Mouse (Mus musculus) gastrocnemius, postnatal 4 days (tissue): ENCODE data around the gene Dnaja4. TPM values are rescaled to one million over a fixed set of nuclear protein-coding genes. Genes with fewer than 3 reads are reported as not detected.
A peak's percentile ranks its signal among the peaks of the same experiment; 100 is the strongest.
"Not testable (repeated sequence)": the region's sequence is repeated elsewhere in the genome, so short reads cannot be mapped to it uniquely, and the experiment has no call there.

Experiments
- DNase-seq, 2 experiments: peaks; one replicate each; pipeline ENCODE4 v3.0.0; 2021 to 2022; ENCODE audit warnings: low spot score in 2 of 2, mixed read lengths in 2 of 2
- long read RNA-seq, 2 experiments: library from polyadenylated mRNA; stranded (forward); transcript quantifications; one replicate each; pipeline ENCODE4 v2.0.0; 2021
- total RNA-seq, 2 experiments: library from RNA; stranded (reverse); gene quantifications; 2 replicates each; pipeline ENCODE4 v1.2.3; 2021

The Dnaja4 gene
- 10 to 100 TPM; 38.7 to 49.3 TPM for total RNA-seq
- long read RNA-seq, experiment 1, transcript Dnaja4-201 (7 exons, 3,003 nt), result major isoform, 94 of 109 reads
- long read RNA-seq, experiment 1, partial matches to known transcripts, result 8 of 109 reads
- long read RNA-seq, experiment 1, other reads (novel, unspliced or antisense), result 6 of 109 reads
- long read RNA-seq, experiment 2, transcript Dnaja4-201 (7 exons, 3,003 nt), result major isoform, 101 of 117 reads
- long read RNA-seq, experiment 2, partial matches to known transcripts, result 8 of 117 reads
- long read RNA-seq, experiment 2, other reads (novel, unspliced or antisense), result 6 of 117 reads

DNA sequence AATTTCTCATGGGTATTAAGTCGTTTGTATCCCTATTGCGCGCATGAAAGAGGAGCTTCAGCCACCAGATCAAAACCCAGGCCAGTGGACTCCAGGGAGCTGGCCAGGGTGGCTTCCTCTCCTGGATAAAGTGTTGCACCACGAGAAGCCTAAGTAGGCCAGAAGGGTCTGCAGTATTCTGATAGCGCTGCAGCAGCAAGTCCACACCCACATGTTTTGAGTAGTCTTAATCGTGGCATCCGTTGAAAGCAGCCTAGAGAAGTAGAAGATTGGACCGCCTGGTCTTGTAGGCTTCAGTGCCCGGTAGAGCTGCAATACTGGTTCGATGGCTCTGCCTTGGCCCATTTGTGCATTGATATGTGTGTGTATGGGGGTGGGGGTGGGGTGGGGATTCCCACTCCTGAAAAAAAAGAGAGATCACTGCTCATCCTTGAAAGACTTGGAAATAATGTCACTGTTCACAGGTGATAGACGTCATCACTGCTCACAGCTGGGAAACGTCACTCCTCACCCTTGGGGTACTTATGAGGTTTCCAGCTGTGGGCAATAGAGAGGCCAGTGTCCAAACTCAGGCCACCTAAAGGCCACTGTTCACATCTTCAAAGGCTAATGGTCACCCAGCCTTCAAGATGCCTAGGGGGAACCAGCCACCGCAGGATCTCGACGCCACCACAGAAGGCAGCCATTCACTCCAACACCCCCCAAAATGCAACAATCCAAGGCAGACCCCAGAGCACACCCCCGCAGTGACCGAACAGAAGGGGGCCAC lies at the start of gene Dnaja4:
TSS of gene Dnaja4 (plus strand) at position 556 of the 769 bp plus-strand sequence.
- DNase-seq, result no peak

DNA sequence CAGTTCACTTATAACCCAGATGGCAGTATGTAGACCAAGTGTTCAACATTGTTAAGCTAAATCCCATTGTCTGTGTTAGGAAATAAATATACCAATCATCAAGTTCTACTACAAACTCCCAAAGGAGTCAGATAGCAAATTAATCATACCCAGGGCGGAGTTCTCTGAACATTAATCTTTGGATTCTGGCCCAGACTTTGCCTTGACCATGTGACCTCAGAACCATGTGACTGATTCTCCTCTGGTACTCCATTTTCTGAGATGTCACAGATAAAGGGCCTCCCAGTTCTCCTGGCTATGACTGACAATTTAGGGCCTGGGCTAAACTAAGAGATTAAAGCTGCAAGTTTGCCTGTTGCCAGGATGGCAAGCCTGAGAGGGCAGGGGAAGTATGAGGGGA lies 49.3 kb upstream of the Dnaja4 start:
- DNase-seq, result no peak

DNA sequence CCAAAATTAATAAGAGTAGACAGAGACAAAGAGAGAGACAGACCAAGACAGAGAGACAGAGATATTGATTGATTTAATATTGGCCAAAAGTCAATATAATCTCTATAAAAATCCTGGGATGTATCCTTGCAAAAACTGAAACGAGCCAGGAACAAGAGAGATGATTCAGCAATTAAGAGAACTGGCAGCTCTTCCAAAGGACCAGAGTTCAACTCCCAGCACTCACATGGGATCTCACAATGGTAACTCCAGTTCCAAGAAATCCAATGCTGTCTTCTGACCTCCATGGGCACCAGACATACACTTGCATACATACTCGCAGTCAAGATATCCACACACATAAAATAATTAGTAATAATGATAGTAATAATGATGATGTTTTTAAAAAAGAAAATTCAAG lies 45.9 kb upstream of the Dnaja4 start:
- DNase-seq, result no peak

DNA sequence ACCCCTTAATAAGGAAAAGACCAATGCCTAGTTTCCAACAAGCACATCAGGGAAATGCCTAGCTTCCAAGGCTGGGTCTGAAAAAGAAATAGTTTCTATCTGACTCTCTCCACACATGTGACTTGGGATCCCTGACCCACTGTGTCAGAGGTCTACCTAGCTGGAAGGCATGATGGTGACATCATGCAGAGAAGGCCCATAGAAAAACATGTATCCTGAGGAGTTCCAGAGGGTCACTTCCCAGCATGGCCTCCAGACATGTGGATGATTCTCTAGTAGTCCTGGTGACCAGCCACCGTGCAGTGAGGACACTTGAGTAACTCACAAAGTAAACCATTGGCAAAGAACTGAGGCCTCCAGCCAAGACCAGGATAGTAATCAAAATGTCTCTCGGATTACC lies 42.8 kb upstream of the Dnaja4 start:
- DNase-seq, result no peak

DNA sequence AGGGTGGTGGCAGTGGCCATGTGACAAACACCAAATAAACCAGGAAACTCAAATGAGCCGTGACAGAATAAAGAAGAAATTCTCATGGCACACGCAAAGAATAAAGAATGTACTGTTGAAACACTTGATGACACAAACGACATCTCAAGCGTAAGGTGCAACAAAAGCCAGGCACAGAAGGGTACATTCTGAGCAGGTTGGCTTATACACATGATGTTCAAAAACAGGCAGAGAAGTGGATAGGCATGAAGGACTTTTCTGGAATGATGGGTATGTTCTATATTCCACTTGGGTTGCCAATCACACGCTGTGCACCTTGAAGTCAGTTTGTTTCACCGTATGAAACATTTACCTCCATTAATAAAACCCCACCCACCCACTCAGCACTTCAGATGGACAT lies 42.3 kb upstream of the Dnaja4 start:
- no peak for DNase-seq

DNA sequence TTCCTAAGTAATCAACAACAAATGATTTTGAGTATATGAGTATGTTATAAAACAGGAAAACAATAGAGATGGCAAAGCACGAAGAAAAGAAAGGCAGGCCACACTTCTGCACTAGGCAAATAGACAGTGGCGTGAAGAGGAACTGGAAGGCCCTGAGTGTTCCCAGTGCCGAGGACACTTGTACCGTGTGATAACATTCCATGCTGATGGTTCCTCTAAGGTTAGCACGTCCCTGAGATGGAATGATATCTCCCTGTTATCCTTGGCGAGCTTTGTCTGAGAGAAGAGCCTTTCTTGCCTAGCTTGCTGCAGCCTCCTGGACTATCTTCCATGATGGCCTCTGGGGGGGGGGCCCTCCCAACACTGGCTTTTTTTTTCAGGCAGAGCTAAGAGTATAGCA lies 39.9 kb upstream of the Dnaja4 start:
- DNase-seq, result no peak

DNA sequence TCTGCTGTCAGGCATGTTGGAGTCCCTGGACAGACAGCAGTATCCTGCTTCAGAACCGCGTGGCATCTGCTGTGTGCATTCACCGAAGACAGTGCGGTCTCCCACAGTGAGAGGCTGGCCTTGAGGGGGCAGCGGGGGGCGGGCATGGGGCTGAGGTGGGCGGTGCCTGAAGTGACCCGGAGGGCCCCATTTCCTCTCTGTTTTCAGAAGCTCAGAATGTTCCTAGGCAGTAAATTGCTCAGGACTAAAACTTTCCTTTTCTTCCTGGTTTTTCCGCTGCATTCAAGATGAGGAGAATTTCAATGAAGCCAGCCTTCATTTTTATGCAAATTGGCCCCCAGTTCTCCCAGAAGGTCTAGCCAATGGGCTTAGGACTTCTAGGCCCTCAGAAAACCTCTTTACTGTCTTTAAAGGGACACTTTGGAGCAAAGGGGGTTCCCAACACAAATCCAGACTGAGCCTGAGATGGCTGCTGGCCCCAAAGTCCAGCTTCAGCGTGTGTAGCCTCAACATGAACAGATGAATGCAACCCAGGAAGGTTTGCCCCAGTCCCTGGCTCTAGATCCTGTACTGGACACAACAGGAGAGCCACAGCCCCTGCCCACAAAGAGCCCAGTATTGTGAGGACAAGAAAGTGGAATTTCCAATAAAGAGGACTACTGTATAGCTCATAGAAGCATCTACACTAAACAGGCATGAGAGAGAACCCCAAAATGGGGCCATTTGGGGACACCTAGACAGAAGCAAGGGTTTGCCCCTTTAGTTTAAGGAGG lies 36.9 kb upstream of the Dnaja4 start, which contains the start of gene Acsbg1:
TSS of gene Acsbg1 (minus strand) at position 266 of the 773 bp plus-strand sequence.
- DNase-seq, result no peak

DNA sequence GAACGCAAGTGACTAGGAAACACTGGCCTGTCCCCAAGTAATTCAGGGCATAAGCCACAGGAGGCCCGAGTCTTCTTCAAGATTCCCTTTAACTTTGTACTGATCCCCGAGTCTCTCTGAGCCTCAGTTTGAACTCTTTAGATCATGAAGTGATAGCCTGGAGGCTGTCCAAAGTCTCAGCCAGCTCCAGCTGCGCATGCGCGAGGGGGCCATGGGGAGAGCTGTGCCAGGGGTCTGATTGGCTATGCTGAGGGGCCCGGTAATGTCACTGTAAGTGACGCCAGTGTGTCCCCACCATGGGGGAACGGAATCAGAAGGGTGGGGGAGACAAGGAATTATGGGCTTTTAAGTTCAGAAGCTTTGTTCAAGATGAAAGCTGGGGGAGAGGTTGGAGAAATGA lies 34.3 kb upstream of the Dnaja4 start:
- DNase-seq, result no peak

DNA sequence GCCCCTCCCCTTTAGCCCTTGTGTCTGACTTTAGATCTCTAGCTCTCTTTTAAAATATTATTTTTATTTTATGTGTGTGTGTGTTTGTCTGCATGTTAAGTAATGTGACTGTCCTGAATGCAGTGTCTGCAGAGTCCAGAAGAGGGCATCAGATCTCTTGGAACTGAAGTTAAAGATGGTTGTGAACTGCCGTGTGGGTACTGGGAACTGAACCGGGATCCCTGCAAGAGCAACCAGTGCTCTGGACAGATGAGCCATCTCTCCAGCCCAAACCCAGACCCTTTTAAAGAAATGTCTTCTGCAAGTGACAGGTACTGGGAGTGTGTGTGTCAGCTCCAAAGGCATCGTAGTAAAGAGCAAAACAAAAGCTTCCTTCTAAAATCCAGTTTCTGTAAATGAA lies 32.6 kb upstream of the Dnaja4 start:
- DNase-seq, result no peak

DNA sequence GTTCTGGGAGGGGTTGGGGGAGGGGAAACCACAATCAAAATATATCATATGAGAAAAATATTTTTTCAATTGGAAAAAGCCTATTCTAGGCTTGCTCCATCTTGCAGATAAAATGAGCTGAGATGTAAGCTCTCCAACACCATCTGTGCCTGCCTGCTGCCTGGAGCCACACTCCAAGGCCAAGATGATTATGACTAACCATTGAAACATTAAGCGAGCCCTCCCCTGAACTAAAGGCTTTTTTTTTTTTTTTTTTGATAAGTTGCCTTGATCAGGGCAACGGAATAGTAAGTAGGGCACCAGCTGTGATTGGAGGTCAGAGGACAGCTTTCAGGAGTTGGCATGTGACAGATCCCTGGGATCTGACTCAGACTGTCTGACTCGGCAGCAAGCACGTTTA lies 30.2 kb upstream of the Dnaja4 start:
- no peak for DNase-seq

DNA sequence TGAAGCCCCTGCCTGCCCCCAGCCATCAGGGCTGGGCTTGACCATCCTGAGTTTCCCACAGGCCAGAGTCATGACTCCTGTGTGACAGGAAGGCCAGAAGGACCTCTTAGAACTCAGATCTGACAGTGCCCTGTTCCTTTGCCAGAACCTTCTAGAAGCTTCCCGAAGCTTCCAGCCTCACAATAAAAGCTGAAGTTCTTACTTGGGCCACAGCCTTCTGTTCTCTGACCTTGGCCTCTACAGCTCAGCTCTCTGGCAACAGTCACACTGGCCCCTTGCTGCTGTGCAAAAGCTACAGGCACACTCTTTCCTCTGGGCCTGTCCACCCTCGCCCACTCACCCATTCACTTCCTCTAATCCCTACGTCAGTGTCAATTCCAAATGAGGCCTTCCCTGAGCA lies 26.7 kb upstream of the Dnaja4 start:
- no peak for DNase-seq

DNA sequence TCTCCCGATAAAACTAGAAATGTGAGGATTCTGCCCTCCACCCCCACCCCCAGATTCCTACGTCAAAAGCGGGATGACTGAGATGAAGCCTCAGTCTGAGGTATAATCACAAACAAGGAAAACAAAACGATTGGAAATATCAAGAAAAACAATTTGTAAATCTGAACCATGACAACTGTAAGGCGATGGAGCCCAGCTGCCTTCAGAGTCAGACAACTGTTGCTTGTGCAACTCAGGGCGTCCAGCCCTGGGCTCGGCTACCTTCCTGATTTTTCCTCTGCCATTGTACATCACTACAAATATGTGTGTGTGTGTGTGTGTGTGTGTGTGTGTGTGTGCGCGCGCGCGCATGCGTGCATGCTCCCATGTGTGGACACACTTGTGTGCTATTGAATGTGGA lies 24.8 kb upstream of the Dnaja4 start:
- no peak for DNase-seq

DNA sequence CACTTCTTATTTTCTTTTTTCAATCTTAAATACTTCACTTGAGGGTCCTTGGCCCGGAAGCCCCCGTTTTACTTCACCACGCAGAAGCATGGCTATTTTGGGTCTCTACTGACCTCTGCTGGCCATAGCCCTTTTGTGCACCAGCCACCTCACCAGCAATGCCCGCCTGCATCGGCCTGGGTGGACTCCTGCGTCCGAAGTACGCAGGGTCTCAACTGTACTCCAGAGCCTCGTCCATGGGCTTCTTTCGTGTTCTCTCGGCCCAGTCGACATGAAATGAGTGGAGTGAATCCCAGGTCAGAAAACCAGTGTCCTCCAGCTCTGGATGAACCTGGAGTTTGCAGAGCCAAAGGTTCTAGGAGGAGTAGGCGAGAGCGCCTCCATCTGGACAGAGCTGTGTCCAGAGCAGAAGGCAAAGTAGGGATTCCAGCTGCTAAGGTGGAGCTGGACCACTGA lies 22.1 kb upstream of the Dnaja4 start:
- DNase-seq, result peak; percentile 38 to 68

DNA sequence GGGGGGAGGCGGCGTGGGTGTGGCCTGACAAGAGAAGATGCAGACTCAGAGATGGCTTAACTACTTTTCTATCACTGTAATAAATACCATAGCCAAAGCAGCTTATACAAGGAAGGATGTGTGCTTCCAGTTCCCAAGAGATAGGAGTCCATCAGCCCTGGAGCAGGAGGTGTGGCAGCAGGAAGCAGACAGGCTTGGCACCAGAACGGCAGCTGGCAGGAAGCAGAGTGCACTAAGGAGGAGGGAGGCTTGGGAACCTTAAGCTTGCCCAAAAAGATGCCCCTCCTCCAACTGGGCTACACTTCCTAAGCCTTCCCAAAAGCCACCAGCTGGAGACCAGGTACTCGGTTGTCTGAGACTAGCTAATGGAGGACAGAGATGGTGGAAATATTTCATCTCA lies 15.8 kb upstream of the Dnaja4 start:
- DNase-seq, result no peak

DNA sequence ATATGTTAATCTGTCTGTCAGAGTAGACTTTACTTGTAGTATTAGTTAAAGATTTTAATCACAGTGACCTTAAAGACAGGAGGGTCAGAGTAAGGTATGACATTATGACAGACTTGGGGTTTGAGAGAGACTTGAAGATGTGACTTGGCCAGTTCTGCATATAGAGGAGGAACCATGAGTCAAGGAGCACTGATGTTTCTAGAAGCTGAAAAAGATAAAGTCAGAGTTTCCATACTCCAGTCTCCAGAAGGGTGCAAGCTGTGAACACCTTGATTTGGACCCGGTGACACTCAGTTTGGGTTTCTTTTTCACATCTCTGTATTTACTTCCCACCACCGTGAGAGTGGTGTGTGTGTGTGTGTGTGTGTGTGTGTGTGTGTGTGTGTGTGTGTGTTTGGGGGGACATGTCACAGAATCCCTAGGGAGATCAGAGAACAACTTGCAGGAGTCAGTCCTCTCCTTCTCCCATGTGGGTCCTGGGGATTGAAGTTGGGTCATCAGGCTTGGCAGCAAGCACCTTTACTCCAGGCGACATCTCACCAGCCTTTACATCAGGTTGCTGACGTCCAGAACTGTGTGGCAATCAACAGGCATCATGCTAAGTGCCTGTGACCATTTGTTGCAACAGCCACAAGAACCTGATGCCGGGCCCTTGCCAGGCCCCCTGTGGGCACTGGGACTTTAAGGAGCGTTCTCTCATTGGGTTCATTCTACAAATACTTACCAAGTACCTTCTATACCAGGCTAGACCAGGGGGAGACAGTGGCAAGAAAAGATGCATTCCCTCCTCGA lies 14.7 kb upstream of the Dnaja4 start:
- DNase-seq, result no peak

DNA sequence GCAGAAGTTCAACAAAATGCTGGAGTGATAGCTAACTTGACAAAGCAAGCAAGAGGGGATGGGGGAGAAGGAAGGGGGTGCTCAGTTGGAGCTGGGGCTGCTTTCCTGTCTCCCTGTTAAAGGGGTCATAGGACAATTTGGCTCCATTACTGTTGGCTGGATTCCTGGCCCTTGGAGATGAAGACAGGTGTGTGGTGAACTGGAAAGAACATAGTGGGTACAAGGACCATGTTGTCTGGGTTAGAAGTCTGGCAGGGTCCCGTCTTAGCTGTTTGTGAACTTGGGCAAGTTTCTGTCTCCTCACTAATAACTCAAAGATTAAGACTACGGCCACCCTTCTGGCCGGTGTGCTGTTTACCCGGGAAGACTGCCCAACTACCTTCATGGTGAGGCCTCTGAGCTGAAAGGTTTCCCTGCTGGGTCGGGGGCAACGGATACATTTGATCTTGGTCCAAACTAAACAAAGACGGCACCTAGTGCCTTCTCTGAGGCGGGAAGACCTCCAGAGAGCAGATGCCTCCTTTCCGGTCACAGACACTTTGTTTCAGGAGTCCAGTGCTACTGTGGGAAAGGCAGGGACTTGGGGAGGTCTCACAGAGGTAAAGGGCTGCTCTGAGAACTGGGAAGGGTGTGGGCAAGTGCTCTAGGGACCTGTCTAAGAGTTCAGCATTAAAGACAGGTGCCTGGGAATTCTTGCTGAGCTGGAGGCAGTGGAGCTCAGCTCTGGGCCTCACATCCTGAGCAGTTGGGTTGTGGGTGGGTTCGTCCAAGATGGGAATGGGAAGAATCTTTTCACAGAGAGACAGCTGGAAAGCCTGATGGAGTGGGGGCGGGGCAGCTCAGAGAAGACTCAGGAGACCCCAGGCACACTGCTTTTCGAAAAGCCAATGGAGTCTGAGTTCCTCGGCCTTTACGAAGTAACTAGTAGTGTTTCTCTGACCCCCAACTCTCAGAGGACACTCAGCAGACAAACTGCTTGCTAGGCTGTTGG lies 11.1 kb upstream of the Dnaja4 start:
- DNase-seq, result no peak

DNA sequence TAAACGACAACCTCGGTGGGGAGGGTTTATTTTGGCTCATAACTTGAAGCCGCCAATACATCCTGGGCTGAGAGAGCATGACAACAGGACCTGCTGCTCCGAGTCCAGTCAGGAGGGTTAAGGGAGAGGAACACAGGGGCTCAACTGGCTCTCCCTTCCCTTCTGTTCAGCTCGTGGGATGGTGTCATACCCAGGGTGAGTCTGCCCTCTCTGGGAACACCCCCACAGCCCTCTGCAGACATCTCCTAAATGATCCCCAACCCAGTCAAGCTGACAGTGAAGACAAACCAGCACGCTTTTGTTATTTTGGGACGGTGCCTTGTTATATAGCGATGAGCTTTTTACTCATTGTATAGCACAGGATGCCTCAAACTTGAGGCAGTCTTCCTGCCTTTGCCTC lies 9.2 kb upstream of the Dnaja4 start:
- no peak for DNase-seq

DNA sequence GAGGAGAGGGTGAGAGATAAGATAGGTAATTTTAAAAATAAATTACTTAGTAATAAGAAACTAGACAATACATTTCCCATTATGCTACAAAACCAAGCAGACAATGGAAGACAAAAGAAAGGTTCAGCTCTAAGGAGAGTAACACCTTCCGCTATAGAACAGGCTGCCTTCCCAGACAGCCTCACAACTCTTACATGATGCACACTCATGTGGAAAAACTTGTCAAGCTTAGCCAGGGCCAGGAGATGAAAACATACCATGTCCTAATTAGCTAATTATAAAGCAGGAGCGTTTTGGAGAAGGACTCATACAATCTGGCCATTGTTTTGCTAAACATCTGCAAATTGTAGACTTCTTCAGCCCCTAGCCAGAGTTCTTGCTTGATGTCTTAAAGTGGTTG lies 8.0 kb upstream of the Dnaja4 start:
- not testable (repeated sequence) for DNase-seq

DNA sequence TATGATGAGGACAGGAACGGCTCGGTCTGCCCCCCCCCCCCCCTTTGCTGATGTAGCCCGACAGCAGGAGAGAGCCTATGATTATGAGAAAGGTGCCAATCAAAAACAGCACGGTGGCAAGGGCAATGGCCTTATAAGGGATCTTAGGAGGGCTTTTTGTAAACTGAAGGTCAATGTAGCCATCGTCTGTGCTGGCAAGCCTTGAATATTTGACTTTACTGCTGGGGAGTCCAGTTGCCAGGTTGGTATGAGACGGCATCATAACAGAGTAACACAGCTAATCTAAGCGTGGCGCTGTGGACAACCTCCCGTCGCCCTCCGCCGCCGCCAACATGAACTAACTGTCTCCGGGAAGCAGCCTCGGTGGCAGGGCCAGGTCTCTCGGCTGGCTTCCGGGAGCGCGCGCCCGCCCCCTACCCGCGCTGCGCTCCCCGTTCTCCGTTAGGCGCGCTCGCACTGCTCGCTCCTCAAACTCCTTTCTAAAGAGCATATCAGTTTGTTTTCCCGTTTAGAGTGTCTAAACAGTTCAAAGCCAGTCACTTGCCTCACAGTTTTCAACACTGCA lies 7.3 kb upstream of the Dnaja4 start:
- not testable (repeated sequence) for DNase-seq

DNA sequence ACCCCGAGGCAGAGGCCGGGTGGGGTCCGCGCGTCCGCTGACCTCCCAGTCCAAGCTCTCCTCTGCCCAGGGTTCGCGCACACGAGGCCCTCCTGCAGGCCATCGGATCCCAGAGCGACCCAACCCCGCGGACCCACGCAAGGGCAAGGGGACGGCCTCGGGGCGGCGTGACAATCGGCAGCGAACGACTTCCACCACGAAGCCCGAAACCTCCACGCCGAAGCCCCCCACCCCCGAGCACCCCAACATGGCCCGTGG lies 343 bp downstream of the Dnaja4 start:
- DNase-seq, result no peak
